Mouse (Mus musculus) spleen, adult 2 months (tissue): ENCODE data around the gene Naip2. TPM values are rescaled to one million over a fixed set of nuclear protein-coding genes. Genes with fewer than 3 reads are reported as not detected.

Experiments
- DNase-seq, 2 experiments: peaks; one replicate each; pipeline versions ENCODE4 v3.0.0 to v3.0.0-alpha.2; 2012 to 2021; ENCODE audit warnings: low spot score in 2 of 2, low read depth in 1 of 2
- H3K27ac ChIP-seq: fragments of 200-500 bp; 2 replicates; pipeline ENCODE4 v1.5.1; 2012; ENCODE audit warnings: low read length, inconsistent platforms; ENCODE audit not compliant: insufficient read depth
- H3K27me3 ChIP-seq: fragments of 200-500 bp; 2 replicates; pipeline ENCODE4 v1.6.1; 2012; ENCODE audit warnings: mild to moderate bottlenecking, moderate library complexity, low read length, inconsistent platforms; ENCODE audit not compliant: control insufficient read depth, insufficient read depth
- H3K36me3 ChIP-seq: fragments of 200-500 bp; 2 replicates; pipeline ENCODE4 v1.6.1; 2012; ENCODE audit warnings: mild to moderate bottlenecking, low read length, inconsistent platforms; ENCODE audit not compliant: control insufficient read depth, insufficient read depth
- H3K4me1 ChIP-seq: fragments of 200-500 bp; 2 replicates; pipeline ENCODE4 v1.6.1; 2011; ENCODE audit warnings: inconsistent platforms; ENCODE audit not compliant: control insufficient read depth, insufficient read depth, insufficient read length
- H3K4me3 ChIP-seq: fragments of 200-500 bp; 2 replicates; pipeline ENCODE4 v1.5.1; 2011; ENCODE audit warnings: mild to moderate bottlenecking, inconsistent platforms; ENCODE audit not compliant: insufficient read depth, insufficient read length; ENCODE audit errors: extremely low read depth
- CTCF ChIP-seq: fragments of 200-500 bp; IDR thresholded peaks from 2 replicates; pipeline ENCODE4 v1.5.1; 2011; ENCODE audit warnings: mild to moderate bottlenecking, inconsistent platforms; ENCODE audit not compliant: insufficient read depth, insufficient read length, insufficient replicate concordance; ENCODE audit errors: extremely low read depth
- POLR2A ChIP-seq: fragments of 200-500 bp; IDR thresholded peaks from 2 replicates; pipeline ENCODE4 v1.6.1; 2011; ENCODE audit warnings: low read depth, low read length, inconsistent platforms
- whole genome bisulfite sequencing: fragments of 180-500 bp; shearing (Covaris S2); methylation state at CpG from one replicate; pipeline ENCODE4 v1.1.7; 2018; 5-methylcytosine and 5-hydroxymethylcytosine counted together
- polyA plus RNA-seq: library from polyadenylated mRNA; depleted of rRNA; stranded (reverse); fragments of >200 nt; gene quantifications from 2 replicates; pipeline ENCODE4 v1.2.3, GENCODE M21; 2012; rRNA removed

The Naip2 gene
- polyA plus RNA-seq, 1 experiment: 3.2 TPM

DNA sequence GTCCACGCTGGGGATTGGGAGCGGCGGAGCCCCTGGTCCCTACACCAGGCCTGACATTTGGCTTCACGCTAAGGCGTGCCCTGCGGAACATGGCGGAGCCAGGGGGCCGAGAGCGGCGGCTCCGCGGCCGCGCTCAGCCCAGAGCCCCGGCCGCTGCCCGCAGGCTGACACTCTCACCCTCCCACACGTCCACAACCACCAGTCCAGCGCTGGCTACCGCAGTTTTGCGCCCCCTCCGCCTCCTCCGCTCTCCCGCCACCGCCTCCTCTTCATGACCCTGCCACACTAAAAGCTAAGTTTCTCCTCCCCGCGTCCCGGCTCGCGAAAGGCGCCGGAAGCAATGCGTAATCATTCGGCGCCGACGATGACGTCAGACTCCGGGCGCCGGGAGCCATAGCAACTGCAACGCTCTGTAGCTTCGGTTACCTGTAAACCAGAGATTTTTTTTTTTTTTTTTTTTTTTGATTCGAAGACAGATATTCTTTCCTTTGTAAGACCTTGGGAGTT, 98.1 kb downstream of the Naip2 start, which contains the start of gene Bdp1:
Gene Bdp1, minus strand, starts transcription at position 323 of the 507 bp plus-strand sequence.
- TF ChIP-seq CTCF (no peak), POLR2A (peak; percentile 67)
- WGBS: 1% methylated on average over 41 of the region's 44 CpGs
- Histone ChIP-seq H3K4me1 (peaks cover 9% of the 10 kb centered on the region), H3K27me3 (peaks cover 4% of the 10 kb centered on the region; the same call in 1 of the 2 replicates), H3K4me3 (peak within 1 kb of the TSS; percentile 94), H3K36me3 (no peaks in the 10 kb centered on the region), H3K27ac (peak within 1 kb of the TSS; percentile 86)
- DNase-seq: peak; percentile 83 to 90

DNA sequence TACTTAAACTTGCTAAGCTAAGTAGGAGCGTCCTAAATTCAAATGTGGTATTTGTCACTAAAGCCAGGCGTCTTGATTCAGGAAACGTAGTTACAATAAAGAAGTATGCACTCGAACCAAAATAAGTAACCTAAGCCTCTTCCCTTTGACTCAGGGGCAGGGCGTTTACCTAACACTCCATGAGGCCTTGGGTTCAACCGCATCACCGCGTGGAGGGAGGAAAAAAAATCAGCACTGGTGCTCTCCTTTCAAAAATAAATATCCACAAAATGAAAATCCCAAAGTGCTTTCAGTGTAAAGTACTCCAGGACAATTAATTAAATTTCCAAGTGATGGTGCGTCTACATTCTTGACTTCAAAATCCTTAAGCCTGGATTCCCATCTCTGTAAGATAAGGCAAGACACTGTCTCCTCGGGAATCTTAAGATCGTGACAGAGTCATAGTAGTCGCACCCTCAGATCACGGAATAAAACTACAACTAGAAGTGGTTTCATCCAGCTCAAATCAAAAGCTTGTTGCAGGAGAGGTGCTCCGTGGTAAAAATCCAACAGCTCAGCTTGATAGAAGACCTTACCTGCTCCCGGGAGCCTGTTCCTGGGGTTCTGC, 98.7 kb downstream of the Naip2 start:
- Histone ChIP-seq H3K27ac (peak overlapping the region; percentile 86; the same call in 1 of the 2 replicates), H3K4me1 (peaks cover 6% of the 10 kb centered on the region), H3K27me3 (peaks cover 3% of the 10 kb centered on the region; the same call in 1 of the 2 replicates), H3K36me3 (no peaks in the 10 kb centered on the region), H3K4me3 (peak overlapping the region; percentile 94)
- 3% methylated on average over 15 of the region's 15 CpGs for WGBS
- TF ChIP-seq POLR2A: no peak
- no peak for TF ChIP-seq CTCF
- DNase-seq: no peak

DNA sequence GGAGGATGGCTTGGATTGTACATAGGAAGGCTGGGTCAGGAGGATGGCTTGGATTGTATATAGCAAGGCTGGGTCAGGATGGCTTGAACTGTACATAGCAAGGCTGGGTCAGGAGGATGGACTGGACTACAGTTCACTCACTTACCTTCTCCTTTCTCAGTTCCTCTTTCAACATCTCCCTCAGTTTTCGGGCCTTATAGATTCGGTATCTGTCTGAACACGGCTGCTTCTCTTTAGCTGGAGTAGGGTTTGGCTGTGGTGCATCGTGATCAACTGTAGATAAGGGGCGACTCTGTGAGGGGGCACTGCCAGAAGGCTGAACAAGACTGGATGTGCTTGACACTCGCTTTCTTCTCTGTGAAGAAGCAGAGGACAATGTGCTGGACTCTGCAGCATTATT, 103.1 kb downstream of the Naip2 start:
- WGBS: 53% methylated on average over 6 of the region's 6 CpGs
- no peak for TF ChIP-seq CTCF
- TF ChIP-seq POLR2A: no peak

More for the DNA sequence above, 103.1 kb downstream of the Naip2 start:
- no peak overlapping the region for H3K4me3 ChIP-seq
- DNase-seq: no peak
- peaks cover 19% of the 10 kb centered on the region for H3K36me3 ChIP-seq
- H3K27ac ChIP-seq: no peak overlapping the region
- H3K27me3 ChIP-seq: no peaks in the 10 kb centered on the region
- H3K4me1 ChIP-seq: peaks cover 2% of the 10 kb centered on the region; the same call in 1 of the 2 replicates

Other genes with a start within 250 kb of the Naip2 start
- gene Mccc2, start 186.5 kb downstream of the Naip2 start, polyA plus RNA-seq: 6.8 and 7.6 TPM in 2 replicates
- 1.5 and 1.9 TPM in 2 replicates for gene Bdp1, start 98.0 kb downstream of the Naip2 start, polyA plus RNA-seq
- gene Serf1, start 94.1 kb downstream of the Naip2 start, polyA plus RNA-seq: 1.9 and 2.1 TPM in 2 replicates
- gene Smn1, start 77.2 kb downstream of the Naip2 start, polyA plus RNA-seq: 12.0 and 12.9 TPM in 2 replicates
- gene Naip5, start 44.2 kb upstream of the Naip2 start, polyA plus RNA-seq: 3.7 and 4.2 TPM in 2 replicates
- 2.9 and 3.4 TPM in 2 replicates for gene Naip6, start 115.6 kb upstream of the Naip2 start, polyA plus RNA-seq